Mouse (Mus musculus) C2C12 (cell line): Measurements from ENCODE around the gene Olfr763. TPM values are rescaled to one million over a fixed set of nuclear protein-coding genes. Genes with fewer than 3 reads are reported as not detected.

Experiments used
- H3K27me3 ChIP-seq: one replicate; pipeline ENCODE4 v1.6.1; 2011; ENCODE audit not compliant: control insufficient read depth, insufficient read depth, insufficient read length
- H3K36me3 ChIP-seq: one replicate; pipeline ENCODE4 v1.6.1; 2011; ENCODE audit not compliant: control insufficient read depth, insufficient read depth
- H3K4me3 ChIP-seq: one replicate; pipeline ENCODE4 v1.5.1; 2011; ENCODE audit warnings: mild to moderate bottlenecking, control low read depth; ENCODE audit not compliant: poor library complexity, insufficient read depth, severe bottlenecking
- H3K79me2 ChIP-seq: one replicate; pipeline ENCODE4 v1.6.1; 2011; ENCODE audit not compliant: control insufficient read depth, insufficient read depth
- H3K79me3 ChIP-seq: one replicate; pipeline ENCODE4 v1.6.1; 2011; ENCODE audit warnings: low read depth, control low read depth
- H3ac ChIP-seq: one replicate; pipeline ENCODE3; 2011; ENCODE audit warnings: low read depth; ENCODE audit not compliant: control insufficient read depth, insufficient read length
- CEBPB ChIP-seq: IDR thresholded peaks from one replicate; pipeline ENCODE4 v1.6.1; 2011; ENCODE audit warnings: low read depth, mild to moderate bottlenecking, control low read depth, moderate library complexity
- CTCF ChIP-seq: IDR thresholded peaks from one replicate; pipeline ENCODE4 v1.5.1; 2011; ENCODE audit not compliant: control insufficient read depth, insufficient read depth, insufficient read length
- FOSL1 ChIP-seq: IDR thresholded peaks from one replicate; pipeline ENCODE4 v1.8.0; 2011; ENCODE audit warnings: mild to moderate bottlenecking, low read length; ENCODE audit not compliant: poor library complexity, insufficient read depth, severe bottlenecking
- MAX ChIP-seq: IDR thresholded peaks from one replicate; pipeline ENCODE4 v1.6.1; 2011; ENCODE audit warnings: mild to moderate bottlenecking, control low read depth
- MYOD1 ChIP-seq: IDR thresholded peaks from one replicate; pipeline ENCODE4 v1.6.1; 2011; ENCODE audit warnings: low read depth; ENCODE audit not compliant: control insufficient read depth, insufficient read length
- MYOG ChIP-seq: IDR thresholded peaks from one replicate; pipeline ENCODE4 v1.6.1; 2011; ENCODE audit not compliant: control insufficient read depth, insufficient read length; ENCODE audit errors: extremely low read depth
- USF1 ChIP-seq: IDR thresholded peaks from one replicate; pipeline ENCODE4 v1.6.1; 2011; ENCODE audit warnings: low read depth, mild to moderate bottlenecking, control low read depth, moderate library complexity
- long read RNA-seq, 2 experiments: library from polyadenylated mRNA; unstranded; transcript quantifications; one replicate each; pipeline ENCODE4 v2.0.0; 2019 to 2020
- polyA plus RNA-seq: library from polyadenylated mRNA; unstranded; fragments of >200 nt; fragmentation: generic; extraction: Trizol; gene quantifications from one replicate; pipeline ENCODE4 v1.2.1, GENCODE M21; 2012; ENCODE audit warnings: missing spikeins

Olfr763 gene
- not detected for polyA plus RNA-seq
- long read RNA-seq, experiment 1: 0 reads
- long read RNA-seq, experiment 2: 0 reads

GRCm38 (mm10) chr10:129010288-129010841 lies at the start of gene Olfr763:
Olfr763 (plus strand) TSS chr10:129010791.
- no peaks in the 10 kb centered on the region for H3K36me3 ChIP-seq
- H3ac ChIP-seq: no peak within 1 kb of the TSS
- no peaks in the 10 kb centered on the region for H3K27me3 ChIP-seq
- no peak within 1 kb of the TSS for H3K4me3 ChIP-seq
- no peaks in the 10 kb centered on the region for H3K79me3 ChIP-seq
- TF ChIP-seq FOSL1: no peak
- no peaks in the 10 kb centered on the region for H3K79me2 ChIP-seq

GRCm38 (mm10) chr10:128964961-128965360 lies 45.6 kb upstream of the Olfr763 start:
- TF ChIP-seq USF1 (no peak), CEBPB (no peak), MYOD1 (no peak), MAX (no peak), CTCF (no peak), FOSL1 (no peak), MYOG (no peak)
- no peak overlapping the region for H3K4me3 ChIP-seq
- no peaks in the 10 kb centered on the region for H3K79me2 ChIP-seq
- no peaks in the 10 kb centered on the region for H3K27me3 ChIP-seq
- no peaks in the 10 kb centered on the region for H3K79me3 ChIP-seq
- H3ac ChIP-seq: no peak overlapping the region
- no peaks in the 10 kb centered on the region for H3K36me3 ChIP-seq

- H3ac ChIP-seq: no peak overlapping the region
- no peaks in the 10 kb centered on the region for H3K27me3 ChIP-seq
- H3K36me3 ChIP-seq: no peaks in the 10 kb centered on the region
- no peak overlapping the region for H3K4me3 ChIP-seq
- TF ChIP-seq FOSL1 (no peak), CTCF (no peak), MYOG (no peak), CEBPB (no peak), MYOD1 (no peak), USF1 (no peak), MAX (no peak)
- H3K79me3 ChIP-seq: no peaks in the 10 kb centered on the region
- no peaks in the 10 kb centered on the region for H3K79me2 ChIP-seq
Measured at GRCm38 (mm10) chr10:128965871-128966270, 44.7 kb upstream of the Olfr763 start.

GRCm38 (mm10) chr10:128968341-128968749 lies 42.2 kb upstream of the Olfr763 start:
- Histone ChIP-seq H3K36me3 (no peaks in the 10 kb centered on the region), H3K4me3 (no peak overlapping the region), H3ac (no peak overlapping the region), H3K27me3 (no peaks in the 10 kb centered on the region), H3K79me3 (no peaks in the 10 kb centered on the region), H3K79me2 (no peaks in the 10 kb centered on the region)
- TF ChIP-seq USF1 (no peak), FOSL1 (no peak), MYOD1 (no peak), MYOG (no peak), CEBPB (no peak), CTCF (no peak), MAX (no peak)

GRCm38 (mm10) chr10:128970740-128971250 lies 39.8 kb upstream of the Olfr763 start:
- Histone ChIP-seq H3ac (no peak overlapping the region), H3K79me3 (no peaks in the 10 kb centered on the region), H3K79me2 (no peaks in the 10 kb centered on the region), H3K27me3 (no peaks in the 10 kb centered on the region), H3K36me3 (no peaks in the 10 kb centered on the region), H3K4me3 (no peak overlapping the region)
- TF ChIP-seq CEBPB (no peak), MYOG (no peak)

- TF ChIP-seq MYOG: no peak
- no peak for TF ChIP-seq MYOD1
- Histone ChIP-seq H3K79me3 (no peaks in the 10 kb centered on the region), H3K27me3 (no peaks in the 10 kb centered on the region), H3K36me3 (no peaks in the 10 kb centered on the region), H3ac (no peak overlapping the region), H3K79me2 (no peaks in the 10 kb centered on the region), H3K4me3 (no peak overlapping the region)
Measured at GRCm38 (mm10) chr10:128972841-128973240, 37.8 kb upstream of the Olfr763 start.
